12 mouse cellular contexts compared by ENCODE assay signal in genomic region chr1:131134231-131134630, GRCm38 (mm10). TPM values are rescaled to one million over a fixed set of nuclear protein-coding genes. Genes with fewer than 3 reads are reported as not detected.
A peak's percentile ranks its signal among the peaks of the same experiment; 100 is the strongest.
DNase-seq lines count a peak whose midpoint lies in the region; ATAC-seq lines count a peak whose summit lies in the region.
"Had no signal": no experiment of that assay in that cellular context is flagged by ENCODE, and none has a peak within 500 bp of the region (broad histone marks: within the 10 kb centered on the region; RNA-seq: fewer than 3 reads in every experiment).

No protein-coding gene starts in this region.

- H3K4me1 ChIP-seq in erythroblast, embryonic 14.5 days (ENCODE audit: control insufficient read depth) = peaks cover 68% of the 10 kb centered on the region
- peaks cover 39% of the 10 kb centered on the region for H3K4me1 ChIP-seq in hindbrain, embryonic 14.5 days (replicated peaks; ENCODE audit: control insufficient read depth, insufficient read depth, low read length)
- peaks cover 34% of the 10 kb centered on the region for H3K4me1 ChIP-seq in midbrain, embryonic 14.5 days (ENCODE audit: control insufficient read depth, insufficient read depth, low read length)

- no peak for ATAC-seq in erythroblast, adult 5-6 weeks (replicated peaks; ENCODE audit: low FRiP score, poor library complexity, severe bottlenecking)
- ATAC-seq in hindbrain, embryonic 14.5 days (ENCODE audit: low FRiP score) = no peak
- no peak for ATAC-seq in midbrain, embryonic 14.5 days (ENCODE audit: low FRiP score, low TSS enrichment)
- ATAC-seq: inflammation-experienced regulatory T-cells, adult 6 months had no signal

- H3K4me2 ChIP-seq in hindbrain, embryonic 14.5 days (replicated peaks) = peak overlapping the region; percentile 21; the same call in 1 of the 2 replicates
- H3K4me2 ChIP-seq in midbrain, embryonic 14.5 days (ENCODE audit: low read length) = peak overlapping the region; percentile 85

- no peaks in the 10 kb centered on the region for H3K27me3 ChIP-seq in erythroblast, embryonic 14.5 days (ENCODE audit: control insufficient read depth)
- H3K27me3 ChIP-seq in hindbrain, embryonic 14.5 days (ENCODE audit: control insufficient read depth, insufficient read depth, low read length) = no peaks in the 10 kb centered on the region
- H3K27me3 ChIP-seq in midbrain, embryonic 14.5 days (ENCODE audit: control insufficient read depth, insufficient read depth, low read length) = no peaks in the 10 kb centered on the region

- no peak overlapping the region for H3K9ac ChIP-seq in hindbrain, embryonic 14.5 days
- no peak overlapping the region; the same call in 1 of the 2 replicates for H3K9ac ChIP-seq in midbrain, embryonic 14.5 days (replicated peaks; ENCODE audit: low read length)

- peaks cover 16% of the 10 kb centered on the region for H3K9me3 ChIP-seq in erythroblast, embryonic 14.5 days (ENCODE audit: control insufficient read depth, low read length)
- H3K9me3 ChIP-seq in hindbrain, embryonic 14.5 days (ENCODE audit: control insufficient read depth, low read length) = no peaks in the 10 kb centered on the region
- no peaks in the 10 kb centered on the region for H3K9me3 ChIP-seq in midbrain, embryonic 14.5 days (ENCODE audit: control insufficient read depth, low read length)

- WGBS in hindbrain, embryonic 14.5 days = 30% methylated on average over 6 of the region's 6 CpGs
- WGBS in midbrain, embryonic 14.5 days = 20% methylated on average over 6 of the region's 6 CpGs

- DNase-seq in adipocyte (ENCODE audit: low spot score) = peak; percentile 48
- DNase-seq in hindbrain, embryonic 14.5 days (ENCODE audit: low spot score) = peak; percentile 29
- DNase-seq in midbrain, embryonic 14.5 days = peak; percentile 75
- DNase-seq in lung, adult 18-20 months = no peak
- no peak for DNase-seq in heart, adult 8-10 months (ENCODE audit: low spot score)
- no peak for DNase-seq in layer of hippocampus, postnatal 10 days (ENCODE audit: low spot score in 2 of 2)
- DNase-seq: kidney, postnatal 4 days; lung, postnatal 10 days; right cerebral cortex, postnatal 25 days had no signal

- H3K36me3 ChIP-seq in erythroblast, embryonic 14.5 days (ENCODE audit: control insufficient read depth) = peaks cover 69% of the 10 kb centered on the region
- peaks cover 20% of the 10 kb centered on the region for H3K36me3 ChIP-seq in hindbrain, embryonic 14.5 days (replicated peaks; ENCODE audit: control insufficient read depth, insufficient read depth)
- peaks cover 14% of the 10 kb centered on the region for H3K36me3 ChIP-seq in midbrain, embryonic 14.5 days (ENCODE audit: control insufficient read depth, insufficient read depth, low read length)

- peak overlapping the region; percentile 73 for H3K4me3 ChIP-seq in erythroblast, embryonic 14.5 days (replicated peaks)
- H3K4me3 ChIP-seq in hindbrain, embryonic 14.5 days (replicated peaks; ENCODE audit: low read length) = no peak overlapping the region
- no peak overlapping the region for H3K4me3 ChIP-seq in midbrain, embryonic 14.5 days (replicated peaks; ENCODE audit: low read depth, low read length)

- no peak overlapping the region for H3K27ac ChIP-seq in hindbrain, embryonic 14.5 days
- peak overlapping the region; percentile 37 for H3K27ac ChIP-seq in midbrain, embryonic 14.5 days (replicated peaks; ENCODE audit: low read depth, low read length)

RNA-seq across cellular contexts. Expression of gene Dyrk3, which starts 3.9 kb away (rescaled TPM):
- 3.7 and 5.1 TPM in 2 replicates for polyA plus RNA-seq in erythroblast, embryonic 14.5 days (2012)
- total RNA-seq in erythroblast, adult 5-6 weeks (2015; ENCODE audit: low replicate concordance) = 92.8 and 106 TPM in 2 replicates
- 97.3 and 107 TPM in 2 replicates for total RNA-seq in erythroblast, adult 5-6 weeks (2017; ENCODE audit: low replicate concordance)
- 14.8 and 18.2 TPM in 2 replicates for polyA plus RNA-seq in hindbrain, embryonic 14.5 days (2014; fragmentation: Nextera tagmentation; extraction: Ambion mirVana)
- polyA plus RNA-seq in midbrain, embryonic 14.5 days (2014; fragmentation: Nextera tagmentation; extraction: Ambion mirVana) = 14.8 and 18.7 TPM in 2 replicates
- total RNA-seq in heart, adult 8-10 months (2022) = under 1 TPM; 0.25 to 0.71 (median 0.53) TPM
- total RNA-seq in layer of hippocampus, postnatal 10 days (2021) = 10 to 100 TPM; 14.0 to 15.3 TPM

RNA-seq across cellular contexts. Expression of gene Eif2d, which starts 18.8 kb away (rescaled TPM):
- 2.4 and 2.8 TPM in 2 replicates for polyA plus RNA-seq in erythroblast, embryonic 14.5 days (2012)
- 10.8 and 13.6 TPM in 2 replicates for total RNA-seq in erythroblast, adult 5-6 weeks (2015; ENCODE audit: low replicate concordance)
- total RNA-seq in erythroblast, adult 5-6 weeks (2017; ENCODE audit: low replicate concordance) = 10.9 and 12.4 TPM in 2 replicates
- 50.3 TPM in 2 replicates for polyA plus RNA-seq in hindbrain, embryonic 14.5 days (2014; fragmentation: Nextera tagmentation; extraction: Ambion mirVana)
- 47.3 and 54.8 TPM in 2 replicates for polyA plus RNA-seq in midbrain, embryonic 14.5 days (2014; fragmentation: Nextera tagmentation; extraction: Ambion mirVana)
- total RNA-seq in heart, adult 8-10 months (2022) = 10 to 100 TPM; 34.1 to 41.0 (median 37.0) TPM
- 10 to 100 TPM; 37.7 to 39.7 TPM for total RNA-seq in layer of hippocampus, postnatal 10 days (2021)

RNA-seq across cellular contexts. Expression of gene Mapkapk2, which starts 36.6 kb away (rescaled TPM):
- 1.3 and 1.5 TPM in 2 replicates for polyA plus RNA-seq in erythroblast, embryonic 14.5 days (2012)
- total RNA-seq in erythroblast, adult 5-6 weeks (2015; ENCODE audit: low replicate concordance) = 38.0 and 49.5 TPM in 2 replicates
- 26.3 and 33.3 TPM in 2 replicates for total RNA-seq in erythroblast, adult 5-6 weeks (2017; ENCODE audit: low replicate concordance)
- polyA plus RNA-seq in hindbrain, embryonic 14.5 days (2014; fragmentation: Nextera tagmentation; extraction: Ambion mirVana) = 22.5 and 23.7 TPM in 2 replicates
- 25.0 and 35.0 TPM in 2 replicates for polyA plus RNA-seq in midbrain, embryonic 14.5 days (2014; fragmentation: Nextera tagmentation; extraction: Ambion mirVana)
- 100 to 1,000 TPM; 303 to 326 (median 315) TPM for total RNA-seq in heart, adult 8-10 months (2022)
- total RNA-seq in layer of hippocampus, postnatal 10 days (2021) = 10 to 100 TPM; 31.2 to 34.0 TPM

Comparison
In these comparisons a context has a peak if more than half of its experiments do, and no peak if none do; other contexts are left out.
1. DNase-seq: peak in adipocyte (single experiment), hindbrain, embryonic 14.5 days (single experiment) and midbrain, embryonic 14.5 days (single experiment); none in lung, adult 18-20 months (0 of 2), heart, adult 8-10 months (single experiment) and layer of hippocampus, postnatal 10 days (0 of 2).
2. RNA of gene Dyrk3, which starts 3.9 kb away (total RNA-seq): 92.8 to 107 TPM in erythroblast, adult 5-6 weeks and 14.0 to 15.3 TPM in layer of hippocampus, postnatal 10 days; 0.25 to 0.71 TPM in heart, adult 8-10 months; every median in the first group is over 4 times any median in the second.
3. RNA of gene Mapkapk2, which starts 36.6 kb away (total RNA-seq): 303 to 326 TPM in heart, adult 8-10 months; 26.3 to 49.5 TPM in erythroblast, adult 5-6 weeks and 31.2 to 34.0 TPM in layer of hippocampus, postnatal 10 days; every median in the first group is over 4 times any median in the second.